Mouse (Mus musculus): Measurements from ENCODE around the gene Kmt5a. TPM values are rescaled to one million over a fixed set of nuclear protein-coding genes. Genes with fewer than 3 reads are reported as not detected.

Gene Kmt5a
- polyA plus RNA-seq, 1 experiment from 2014 or later: 80.5 TPM

DNA sequence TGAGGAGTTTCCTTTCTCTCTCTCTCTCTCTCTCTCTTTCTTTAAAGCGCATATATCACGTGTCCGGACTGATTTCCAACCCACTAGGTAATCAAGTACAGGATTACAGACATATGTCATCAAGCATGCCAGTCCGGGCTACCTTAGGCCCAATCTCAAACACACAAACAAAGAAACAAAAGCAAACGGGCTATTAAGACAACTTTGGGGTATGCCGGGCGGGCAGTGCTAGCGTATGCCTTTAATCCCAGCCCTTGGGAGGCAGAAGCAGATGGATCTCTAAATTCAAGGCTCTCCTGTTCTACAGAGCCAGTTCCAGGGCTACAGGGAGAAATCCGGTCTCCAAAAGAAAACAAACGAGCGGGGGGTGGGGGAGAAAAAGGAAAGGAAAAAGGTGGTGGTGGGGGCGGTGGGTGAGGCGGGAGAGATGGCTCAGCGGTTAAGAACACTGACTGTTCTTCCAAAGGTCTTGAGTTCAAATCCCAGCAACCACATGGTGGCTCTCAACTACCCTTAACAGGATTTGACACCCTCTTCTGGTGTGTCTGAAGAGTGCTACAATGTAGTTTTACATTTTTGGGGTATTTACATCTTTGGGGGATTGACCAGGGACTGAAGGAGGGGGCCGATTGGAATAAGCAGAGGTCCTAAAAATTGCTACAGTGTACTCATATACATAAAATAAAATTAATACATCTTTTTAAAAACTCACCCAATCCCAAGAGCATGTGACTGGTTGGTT lies 44.1 kb downstream of the Kmt5a start:
- H3K27me3 ChIP-seq (replicated peaks; ENCODE audit: control insufficient read depth, insufficient read depth, low read length): no peaks in the 10 kb centered on the region
- peak overlapping the region; percentile 78 for H3K4me2 ChIP-seq (replicated peaks; ENCODE audit: low read depth)
- H3K9ac ChIP-seq (ENCODE audit: low read depth, low read length): peak overlapping the region; percentile 90
- peak overlapping the region; percentile 99 for H3K27ac ChIP-seq (ENCODE audit: low read depth, low read length)
- no peaks in the 10 kb centered on the region for H3K9me3 ChIP-seq (ENCODE audit: control insufficient read depth)
- peak; percentile 13 for ATAC-seq
- TF ChIP-seq CTCF (IDR thresholded peaks at IDR 0.05; ENCODE audit: low read depth): peak; percentile 33; the same call in 1 of the 2 replicates
- peak overlapping the region; percentile 73 for H3K4me3 ChIP-seq (ENCODE audit: low read depth, low read length)
- H3K4me1 ChIP-seq (replicated peaks; ENCODE audit: control insufficient read depth, insufficient read depth, low read length): no peaks in the 10 kb centered on the region
- 7% methylated on average over 15 of the region's 15 CpGs for WGBS
- no peaks in the 10 kb centered on the region for H3K36me3 ChIP-seq (ENCODE audit: control insufficient read depth, insufficient read depth)

DNA sequence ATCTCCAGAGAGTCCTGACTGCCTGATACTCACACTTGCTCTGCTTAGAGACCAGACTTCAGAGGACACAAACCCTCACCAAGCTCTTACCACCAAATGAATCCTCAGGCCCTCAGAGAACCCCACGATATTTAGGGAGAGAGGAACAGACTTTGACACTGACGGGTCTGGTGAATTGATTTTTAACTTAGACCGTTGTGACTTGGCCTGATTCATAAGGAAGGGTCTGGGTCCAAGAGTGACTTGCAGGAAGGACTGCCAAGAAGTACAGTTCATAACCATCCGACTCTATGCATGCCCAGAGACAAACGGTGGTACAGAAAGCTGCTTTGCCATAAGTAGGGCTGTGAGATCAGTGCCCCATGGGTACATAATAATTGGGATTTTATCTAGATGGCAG lies 45.9 kb downstream of the Kmt5a start:
- no peak for ATAC-seq
- 88% methylated on average over 5 of the region's 5 CpGs for WGBS

DNA sequence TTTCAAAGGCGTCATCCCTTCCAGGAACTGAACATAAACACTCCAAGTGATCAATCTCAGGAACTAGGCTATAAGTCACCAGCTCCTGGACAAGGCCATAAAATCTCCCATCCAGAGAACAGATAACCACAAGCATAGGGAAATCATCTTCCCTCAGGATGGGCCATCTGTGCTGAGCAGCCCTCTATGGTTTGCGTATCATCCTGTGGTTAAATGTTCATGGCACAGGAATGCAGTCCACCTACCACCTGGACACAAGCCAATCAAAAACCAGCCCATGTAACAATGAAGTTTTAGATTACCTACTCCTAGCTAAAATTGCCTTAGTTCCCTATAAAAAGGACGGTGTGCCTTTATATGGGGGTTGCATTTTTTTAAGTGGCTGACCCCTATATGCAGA lies 49.2 kb downstream of the Kmt5a start:
- no peaks in the 10 kb centered on the region for H3K4me1 ChIP-seq (replicated peaks; ENCODE audit: control insufficient read depth, insufficient read depth, low read length)

More for the DNA sequence above, 45.9 kb downstream of the Kmt5a start:
- Histone ChIP-seq H3K9me3 (ENCODE audit: control insufficient read depth) (no peaks in the 10 kb centered on the region), H3K4me1 (replicated peaks; ENCODE audit: control insufficient read depth, insufficient read depth, low read length) (no peaks in the 10 kb centered on the region), H3K36me3 (ENCODE audit: control insufficient read depth, insufficient read depth) (peaks cover 9% of the 10 kb centered on the region), H3K9ac (ENCODE audit: low read depth, low read length) (no peak overlapping the region), H3K27ac (ENCODE audit: low read depth, low read length) (no peak overlapping the region), H3K4me2 (replicated peaks; ENCODE audit: low read depth) (no peak overlapping the region), H3K27me3 (replicated peaks; ENCODE audit: control insufficient read depth, insufficient read depth, low read length) (no peaks in the 10 kb centered on the region), H3K4me3 (ENCODE audit: low read depth, low read length) (no peak overlapping the region)
- no peak for TF ChIP-seq CTCF (IDR thresholded peaks at IDR 0.05; ENCODE audit: low read depth)

DNA sequence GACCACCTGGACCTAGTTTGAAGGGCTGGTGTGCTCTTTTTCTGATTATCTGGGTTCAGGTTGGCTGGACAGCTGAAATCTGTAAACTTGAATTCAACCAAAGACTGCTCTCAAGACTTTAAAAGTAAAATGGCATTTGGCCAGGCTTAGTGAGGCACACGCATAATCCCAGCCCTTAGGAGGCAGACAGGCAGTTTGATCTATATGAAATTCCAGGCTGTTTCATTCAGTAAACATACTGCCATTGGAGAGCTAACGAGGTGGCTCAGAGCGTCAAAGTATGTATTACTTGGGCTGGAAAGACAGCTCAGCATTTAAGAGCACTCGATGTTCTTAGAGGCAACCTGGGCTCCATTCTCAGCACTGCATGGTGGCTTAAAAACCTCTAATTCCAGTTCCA lies 52.0 kb downstream of the Kmt5a start:
- no peak for ATAC-seq
- H3K27me3 ChIP-seq (replicated peaks; ENCODE audit: control insufficient read depth, insufficient read depth, low read length): no peaks in the 10 kb centered on the region
- no peaks in the 10 kb centered on the region for H3K4me1 ChIP-seq (replicated peaks; ENCODE audit: control insufficient read depth, insufficient read depth, low read length)
- H3K9me3 ChIP-seq (ENCODE audit: control insufficient read depth): no peaks in the 10 kb centered on the region
- no peak overlapping the region for H3K9ac ChIP-seq (ENCODE audit: low read depth, low read length)
- H3K27ac ChIP-seq (ENCODE audit: low read depth, low read length): no peak overlapping the region
- 77% methylated on average over 4 of the region's 4 CpGs for WGBS
- peaks cover 18% of the 10 kb centered on the region for H3K36me3 ChIP-seq (ENCODE audit: control insufficient read depth, insufficient read depth)
- H3K4me3 ChIP-seq (ENCODE audit: low read depth, low read length): no peak overlapping the region
- no peak for TF ChIP-seq CTCF (IDR thresholded peaks at IDR 0.05; ENCODE audit: low read depth)
- H3K4me2 ChIP-seq (replicated peaks; ENCODE audit: low read depth): no peak overlapping the region

More for the DNA sequence above, 49.2 kb downstream of the Kmt5a start:
- H3K27ac ChIP-seq (ENCODE audit: low read depth, low read length): no peak overlapping the region
- no peak overlapping the region for H3K9ac ChIP-seq (ENCODE audit: low read depth, low read length)
- H3K4me3 ChIP-seq (ENCODE audit: low read depth, low read length): no peak overlapping the region
- H3K9me3 ChIP-seq (ENCODE audit: control insufficient read depth): no peaks in the 10 kb centered on the region
- no peaks in the 10 kb centered on the region for H3K27me3 ChIP-seq (replicated peaks; ENCODE audit: control insufficient read depth, insufficient read depth, low read length)
- no peak overlapping the region for H3K4me2 ChIP-seq (replicated peaks; ENCODE audit: low read depth)
- 86% methylated on average over 3 of the region's 3 CpGs for WGBS
- ATAC-seq: no peak
- no peak for TF ChIP-seq CTCF (IDR thresholded peaks at IDR 0.05; ENCODE audit: low read depth)
- peaks cover 11% of the 10 kb centered on the region for H3K36me3 ChIP-seq (ENCODE audit: control insufficient read depth, insufficient read depth)

DNA sequence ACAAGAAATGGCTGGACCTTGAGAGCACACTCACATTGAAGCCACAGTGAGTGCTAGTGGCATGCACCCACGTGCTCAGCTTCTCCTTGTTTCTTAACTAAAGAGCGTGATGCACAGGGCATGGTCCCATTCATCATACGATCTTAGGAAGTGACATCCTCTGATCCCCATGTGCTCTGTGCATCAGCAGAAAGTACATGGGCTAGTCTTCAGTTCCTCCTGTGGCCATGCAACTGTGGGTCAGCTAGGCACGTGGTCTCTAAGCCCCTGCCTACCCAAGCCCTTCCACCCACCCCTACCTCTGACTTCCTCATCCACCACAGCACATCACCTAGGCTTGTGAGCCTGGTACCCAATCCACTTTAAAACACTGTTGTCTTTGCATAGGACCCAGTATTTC lies 52.9 kb downstream of the Kmt5a start:
- ATAC-seq: no peak
- H3K4me1 ChIP-seq (replicated peaks; ENCODE audit: control insufficient read depth, insufficient read depth, low read length): no peaks in the 10 kb centered on the region
- H3K4me2 ChIP-seq (replicated peaks; ENCODE audit: low read depth): no peak overlapping the region
- H3K27me3 ChIP-seq (replicated peaks; ENCODE audit: control insufficient read depth, insufficient read depth, low read length): no peaks in the 10 kb centered on the region
- peaks cover 18% of the 10 kb centered on the region for H3K36me3 ChIP-seq (ENCODE audit: control insufficient read depth, insufficient read depth)
- H3K9ac ChIP-seq (ENCODE audit: low read depth, low read length): no peak overlapping the region
- H3K4me3 ChIP-seq (ENCODE audit: low read depth, low read length): no peak overlapping the region
- H3K27ac ChIP-seq (ENCODE audit: low read depth, low read length): no peak overlapping the region
- H3K9me3 ChIP-seq (ENCODE audit: control insufficient read depth): no peaks in the 10 kb centered on the region
- TF ChIP-seq CTCF (IDR thresholded peaks at IDR 0.05; ENCODE audit: low read depth): no peak
- WGBS: 81% methylated on average over 4 of the region's 4 CpGs

DNA sequence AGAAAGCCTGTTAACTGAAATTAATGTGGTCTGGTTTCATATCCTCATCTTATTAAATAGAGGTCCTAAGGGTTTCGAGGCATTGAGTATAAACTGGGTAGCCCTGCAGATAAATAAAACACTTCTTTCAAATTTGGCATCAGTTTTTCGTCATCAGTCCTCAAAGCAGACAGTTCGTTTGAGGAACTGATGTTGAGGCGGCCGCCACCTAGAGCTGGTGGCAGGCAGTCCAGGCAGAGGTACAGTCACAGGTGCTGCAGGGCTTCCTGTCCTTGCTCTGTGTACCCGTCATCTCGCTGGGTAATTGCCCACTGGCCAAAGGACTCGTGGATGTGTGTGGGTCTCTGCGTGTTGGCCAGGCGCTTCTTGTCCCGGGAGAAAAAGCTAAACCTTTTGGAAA lies 53.7 kb downstream of the Kmt5a start:
- 79% methylated on average over 11 of the region's 11 CpGs for WGBS
- no peak for TF ChIP-seq CTCF (IDR thresholded peaks at IDR 0.05; ENCODE audit: low read depth)
- H3K27ac ChIP-seq (ENCODE audit: low read depth, low read length): no peak overlapping the region
- no peaks in the 10 kb centered on the region for H3K4me1 ChIP-seq (replicated peaks; ENCODE audit: control insufficient read depth, insufficient read depth, low read length)
- no peak overlapping the region for H3K4me3 ChIP-seq (ENCODE audit: low read depth, low read length)
- ATAC-seq: no peak
- H3K36me3 ChIP-seq (ENCODE audit: control insufficient read depth, insufficient read depth): peaks cover 18% of the 10 kb centered on the region
- H3K9me3 ChIP-seq (ENCODE audit: control insufficient read depth): no peaks in the 10 kb centered on the region
- H3K4me2 ChIP-seq (replicated peaks; ENCODE audit: low read depth): no peak overlapping the region
- no peaks in the 10 kb centered on the region for H3K27me3 ChIP-seq (replicated peaks; ENCODE audit: control insufficient read depth, insufficient read depth, low read length)
- H3K9ac ChIP-seq (ENCODE audit: low read depth, low read length): no peak overlapping the region

Data from intestine, postnatal 0 days (tissue).